Mouse (Mus musculus) small intestine, adult 2 months (tissue): ENCODE measurements around the gene Mettl14.

ENCODE experiments used
- CTCF ChIP-seq: fragments of 200-500 bp; IDR thresholded peaks from 2 replicates; pipeline ENCODE4 v1.5.1; 2012; ENCODE audit warnings: low read depth, mild to moderate bottlenecking, control low read depth, inconsistent platforms, low read length, moderate library complexity, mixed read lengths; ENCODE audit not compliant: insufficient replicate concordance, insufficient read length; ENCODE audit errors: extremely low read depth
- POLR2A ChIP-seq: fragments of 200-500 bp; IDR thresholded peaks from 2 replicates; pipeline ENCODE4 v1.6.1; 2012; ENCODE audit warnings: low read depth, mild to moderate bottlenecking, control low read depth, inconsistent platforms, low read length, moderate library complexity

DNA sequence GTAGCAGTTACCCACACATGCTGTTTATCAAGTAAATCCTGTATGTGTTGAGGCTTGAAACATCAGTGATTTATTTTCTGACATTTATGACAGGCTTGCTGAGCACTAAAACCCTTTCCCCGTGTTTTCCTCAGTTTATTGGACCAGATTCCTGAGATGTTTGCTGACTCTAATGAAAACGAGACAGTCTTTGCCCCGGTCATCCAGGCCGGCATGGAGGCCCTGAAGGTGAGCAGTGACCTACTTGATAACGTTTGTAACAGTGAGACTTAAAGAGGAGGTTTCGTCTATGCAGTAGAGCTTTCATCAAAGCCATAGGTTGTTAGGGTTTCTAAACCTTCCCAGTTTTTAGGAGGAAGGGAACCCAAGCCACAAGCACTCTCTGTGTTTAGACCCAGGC is 42.2 kb downstream of the Mettl14 start:
- TF ChIP-seq POLR2A (no peak), CTCF (no peak)
